Mouse (Mus musculus) bone marrow macrophage, adult 2 months (primary cell): ENCODE data around the gene Gm44965. TPM values are rescaled to one million over a fixed set of nuclear protein-coding genes. Genes with fewer than 3 reads are reported as not detected.

Experiments used
- H3K27ac ChIP-seq: 2 replicates; pipeline ENCODE4 v1.5.1; 2012; ENCODE audit warnings: low read depth, low read length; ENCODE audit not compliant: insufficient read depth
- H3K4me1 ChIP-seq: 2 replicates; pipeline ENCODE4 v1.6.1; 2012; ENCODE audit warnings: low read length; ENCODE audit not compliant: control insufficient read depth, insufficient read depth
- H3K4me3 ChIP-seq: 2 replicates; pipeline ENCODE4 v1.5.1; 2012; ENCODE audit warnings: mild to moderate bottlenecking, low read length, moderate library complexity; ENCODE audit not compliant: insufficient read depth
- CTCF ChIP-seq: IDR thresholded peaks from 2 replicates; pipeline ENCODE4 v1.5.1; 2012; ENCODE audit warnings: low read depth, mild to moderate bottlenecking, low read length, moderate library complexity
- POLR2A ChIP-seq: IDR thresholded peaks from 2 replicates; pipeline ENCODE4 v1.6.1; 2012; ENCODE audit warnings: mild to moderate bottlenecking, low read depth, low read length, borderline replicate concordance
- polyA plus RNA-seq: library from polyadenylated mRNA; stranded (reverse); fragments of >200 nt; gene quantifications from 2 replicates; pipeline ENCODE4 v1.2.4, GENCODE M21; 2012; ENCODE audit not compliant: missing spikeins, insufficient read depth, insufficient read length

Gene Gm44965
- polyA plus RNA-seq, 1 experiment, result not detected

- H3K4me1 ChIP-seq, result peaks cover 20% of the 10 kb centered on the region
- no peak for TF ChIP-seq POLR2A
- TF ChIP-seq CTCF, result no peak
- peak overlapping the region; percentile 54 for H3K4me3 ChIP-seq
- H3K27ac ChIP-seq, result peak overlapping the region; percentile 94
Measured at GRCm38 (mm10) chr6:48579215-48579648, 14.5 kb upstream of the Gm44965 start.

- H3K27ac ChIP-seq, result no peak overlapping the region
Measured at GRCm38 (mm10) chr6:48581257-48581656, 12.5 kb upstream of the Gm44965 start.

GRCm38 (mm10) chr6:48582037-48582436 lies 11.7 kb upstream of the Gm44965 start:
- H3K4me3 ChIP-seq, result no peak overlapping the region
- TF ChIP-seq POLR2A (no peak), CTCF (no peak)
- peaks cover 20% of the 10 kb centered on the region for H3K4me1 ChIP-seq
- no peak overlapping the region for H3K27ac ChIP-seq

More at GRCm38 (mm10) chr6:48581257-48581656, 12.5 kb upstream of the Gm44965 start:
- Histone ChIP-seq H3K4me3 (no peak overlapping the region), H3K4me1 (peaks cover 20% of the 10 kb centered on the region)
- TF ChIP-seq POLR2A (no peak), CTCF (no peak)

GRCm38 (mm10) chr6:48589194-48589750 lies 4.5 kb upstream of the Gm44965 start, which contains the start of gene Gm45021:
Gene Gm45021 (plus strand): TSS chr6:48589610.
- Histone ChIP-seq H3K4me3 (no peak within 1 kb of the TSS), H3K27ac (no peak within 1 kb of the TSS), H3K4me1 (peaks cover 13% of the 10 kb centered on the region)
- TF ChIP-seq CTCF, result no peak
- no peak for TF ChIP-seq POLR2A

- peaks cover 17% of the 10 kb centered on the region for H3K4me1 ChIP-seq
- H3K4me3 ChIP-seq, result no peak overlapping the region
- H3K27ac ChIP-seq, result no peak overlapping the region
Measured at GRCm38 (mm10) chr6:48591221-48591845, 2.4 kb upstream of the Gm44965 start.

GRCm38 (mm10) chr6:48591871-48592270 lies 1.9 kb upstream of the Gm44965 start:
- no peak overlapping the region for H3K4me3 ChIP-seq
- H3K27ac ChIP-seq, result no peak overlapping the region
- H3K4me1 ChIP-seq, result peaks cover 17% of the 10 kb centered on the region
- no peak for TF ChIP-seq POLR2A
- TF ChIP-seq CTCF, result no peak

More at GRCm38 (mm10) chr6:48591221-48591845, 2.4 kb upstream of the Gm44965 start:
- TF ChIP-seq POLR2A, result no peak
- TF ChIP-seq CTCF, result no peak

GRCm38 (mm10) chr6:48594043-48594738 lies 450 bp downstream of the Gm44965 start:
- TF ChIP-seq CTCF (no peak), POLR2A (no peak)
- peaks cover 15% of the 10 kb centered on the region for H3K4me1 ChIP-seq
- H3K27ac ChIP-seq, result peak overlapping the region; percentile 72

GRCm38 (mm10) chr6:48595278-48595677 lies 1.5 kb downstream of the Gm44965 start:
- no peak overlapping the region for H3K27ac ChIP-seq
- peak overlapping the region; percentile 72 for H3K4me3 ChIP-seq
- H3K4me1 ChIP-seq, result peaks cover 14% of the 10 kb centered on the region
- TF ChIP-seq POLR2A (no peak), CTCF (no peak)

More at GRCm38 (mm10) chr6:48594043-48594738, 450 bp downstream of the Gm44965 start:
- H3K4me3 ChIP-seq, result peak overlapping the region; percentile 72

GRCm38 (mm10) chr6:48596545-48597232 lies 2.9 kb downstream of the Gm44965 start:
- H3K27ac ChIP-seq, result no peak overlapping the region
- H3K4me3 ChIP-seq, result no peak overlapping the region
- H3K4me1 ChIP-seq, result peaks cover 23% of the 10 kb centered on the region
- TF ChIP-seq CTCF (no peak), POLR2A (no peak)
